Mouse (Mus musculus): ENCODE measurements around the gene Gtpbp1. TPM values are rescaled to one million over a fixed set of nuclear protein-coding genes. Genes with fewer than 3 reads are reported as not detected.

Gtpbp1 gene
- polyA plus RNA-seq, 1 experiment = not detected

DNA sequence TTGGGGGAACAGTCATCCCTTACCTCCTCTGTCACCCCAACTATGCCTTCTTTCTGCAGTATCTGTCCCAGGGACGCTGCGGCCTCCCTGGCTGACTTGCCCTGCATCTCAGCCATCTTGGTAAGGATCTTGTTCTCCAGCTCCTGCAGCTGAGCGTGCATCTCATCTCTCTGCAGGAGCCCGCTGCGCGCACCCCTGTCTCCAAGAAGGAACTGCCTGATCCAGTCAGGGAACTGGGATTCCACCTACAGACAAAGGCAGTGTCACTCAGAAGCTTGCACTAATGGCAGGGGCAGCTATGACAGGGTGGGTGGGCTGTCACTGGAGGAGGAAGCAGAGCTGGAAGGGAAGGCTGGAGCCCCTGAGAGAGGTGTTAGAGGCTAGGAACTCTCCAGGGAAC is 37.2 kb downstream of the Gtpbp1 start:
- TF ChIP-seq CTCF (IDR thresholded peaks at IDR 0.05; ENCODE audit: insufficient read depth, low read depth, low read length) = no peak
- no peak for TF ChIP-seq POLR2A (IDR thresholded peaks at IDR 0.05; ENCODE audit: insufficient read depth, low read depth, low read length)
- WGBS = 56% methylated on average over 6 of the region's 6 CpGs
- H3K27ac ChIP-seq (ENCODE audit: insufficient read depth, low read depth, low read length) = peak overlapping the region; percentile 79

DNA sequence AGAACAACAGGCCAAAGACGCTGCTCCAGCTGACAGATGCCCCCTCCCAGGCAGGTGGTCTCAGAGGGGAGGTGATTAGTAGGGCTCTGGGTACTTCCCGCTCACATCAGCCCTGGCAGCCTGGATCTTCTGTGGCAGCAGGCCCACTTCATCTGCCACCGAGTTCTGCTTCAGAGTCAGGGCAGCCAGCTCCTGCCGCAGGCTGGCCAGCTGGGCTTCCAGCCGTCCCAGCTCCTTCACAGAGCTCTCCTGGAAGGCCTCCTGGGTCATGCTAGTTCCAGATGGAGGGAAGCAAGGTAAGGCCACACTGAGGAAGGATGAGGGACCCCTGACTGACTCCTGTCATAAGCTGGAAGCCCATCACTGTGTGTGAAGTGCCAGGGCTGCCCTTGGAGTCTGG is 37.7 kb downstream of the Gtpbp1 start:
- TF ChIP-seq POLR2A (IDR thresholded peaks at IDR 0.05; ENCODE audit: insufficient read depth, low read depth, low read length) (no peak), CTCF (IDR thresholded peaks at IDR 0.05; ENCODE audit: insufficient read depth, low read depth, low read length) (no peak)
- Histone ChIP-seq H3K4me3 (ENCODE audit: insufficient read depth, low read depth, low read length) (no peak overlapping the region), H3K27ac (ENCODE audit: insufficient read depth, low read depth, low read length) (peak overlapping the region; percentile 79), H3K4me1 (ENCODE audit: control insufficient read depth, insufficient read depth, low read length) (peaks cover 60% of the 10 kb centered on the region)
- 42% methylated on average over 5 of the region's 5 CpGs for WGBS

More for the DNA sequence above, 37.2 kb downstream of the Gtpbp1 start:
- H3K4me3 ChIP-seq (ENCODE audit: insufficient read depth, low read depth, low read length) = no peak overlapping the region
- H3K4me1 ChIP-seq (ENCODE audit: control insufficient read depth, insufficient read depth, low read length) = peaks cover 60% of the 10 kb centered on the region

DNA sequence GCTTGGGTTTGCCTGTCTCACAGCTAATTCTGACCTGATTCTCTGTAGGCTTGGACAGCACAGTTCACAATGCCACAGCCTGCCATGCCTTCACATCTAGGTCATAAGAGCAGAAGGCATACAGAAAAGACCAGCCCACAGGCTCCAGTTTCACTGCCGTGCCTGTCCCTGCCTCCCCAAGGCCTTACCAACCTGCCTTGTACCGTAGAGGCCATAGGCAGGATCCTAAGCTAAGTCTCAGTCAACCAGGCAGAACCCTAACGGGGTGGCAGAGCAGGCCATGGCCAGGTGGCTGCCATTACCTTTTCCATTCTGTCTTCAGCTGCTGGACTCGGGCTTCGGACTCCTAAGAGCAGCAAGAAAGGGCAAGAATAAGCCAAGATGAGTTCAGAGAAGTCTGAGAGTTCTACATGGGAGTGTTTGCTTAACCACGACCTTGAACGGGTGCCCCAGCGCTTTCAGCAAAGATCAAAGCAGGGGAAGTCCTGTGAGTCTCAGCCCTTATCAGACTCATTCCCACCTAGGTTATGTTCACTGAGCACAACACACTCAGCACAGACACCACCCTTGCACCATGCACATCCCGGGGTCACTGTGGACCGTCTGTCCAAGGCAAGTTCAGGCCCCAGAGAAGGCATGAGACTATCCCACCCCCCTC is 38.2 kb downstream of the Gtpbp1 start:
- TF ChIP-seq CTCF (IDR thresholded peaks at IDR 0.05; ENCODE audit: insufficient read depth, low read depth, low read length) (no peak), POLR2A (IDR thresholded peaks at IDR 0.05; ENCODE audit: insufficient read depth, low read depth, low read length) (no peak)
- Histone ChIP-seq H3K4me3 (ENCODE audit: insufficient read depth, low read depth, low read length) (no peak overlapping the region), H3K27ac (ENCODE audit: insufficient read depth, low read depth, low read length) (peak overlapping the region; percentile 79), H3K4me1 (ENCODE audit: control insufficient read depth, insufficient read depth, low read length) (peaks cover 61% of the 10 kb centered on the region)
- WGBS = 87% methylated on average over 10 of the region's 10 CpGs

DNA sequence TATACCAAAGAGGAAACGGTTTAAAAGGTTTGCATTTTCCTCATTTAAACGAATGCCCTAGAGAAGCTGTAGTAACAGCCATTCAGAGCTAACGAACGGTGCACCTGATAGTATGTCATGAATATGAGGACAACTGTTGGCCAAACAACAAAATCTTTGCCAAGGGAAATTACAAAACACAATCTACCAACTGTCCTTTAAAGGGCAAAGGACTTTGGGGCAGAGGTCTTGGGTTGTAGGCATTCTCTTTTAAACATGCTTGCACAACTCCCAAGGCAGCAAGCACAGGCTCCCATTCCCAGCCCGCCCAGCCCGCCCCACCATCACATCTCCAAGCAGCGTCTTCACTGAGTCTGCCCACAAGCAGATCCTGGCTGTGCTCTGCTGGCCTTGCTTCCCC is 40.9 kb downstream of the Gtpbp1 start:
- Histone ChIP-seq H3K4me3 (ENCODE audit: insufficient read depth, low read depth, low read length) (no peak overlapping the region), H3K4me1 (ENCODE audit: control insufficient read depth, insufficient read depth, low read length) (peaks cover 56% of the 10 kb centered on the region), H3K27ac (ENCODE audit: insufficient read depth, low read depth, low read length) (no peak overlapping the region)
- no peak for TF ChIP-seq CTCF (IDR thresholded peaks at IDR 0.05; ENCODE audit: insufficient read depth, low read depth, low read length)
- no peak for TF ChIP-seq POLR2A (IDR thresholded peaks at IDR 0.05; ENCODE audit: insufficient read depth, low read depth, low read length)
- WGBS = 58% methylated on average over 7 of the region's 7 CpGs

DNA sequence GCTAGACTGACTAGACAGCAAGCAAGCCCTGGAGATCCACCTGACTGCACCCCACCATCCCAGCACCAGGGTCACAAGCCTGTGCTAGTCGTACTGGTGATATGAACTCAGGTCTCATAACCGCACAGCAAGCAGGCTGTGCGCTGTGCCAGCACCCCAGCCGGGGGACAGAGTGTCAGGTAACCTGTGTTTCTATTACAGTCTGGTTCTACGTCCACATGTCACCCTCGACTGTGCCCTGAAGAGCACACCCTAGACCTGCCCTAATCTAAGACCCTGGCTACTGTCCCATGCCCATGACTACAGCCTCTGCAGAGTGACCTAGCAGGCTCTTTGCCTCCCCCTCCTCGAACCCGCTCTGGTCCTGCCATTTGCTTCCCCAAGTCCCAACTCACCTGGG is 42.5 kb downstream of the Gtpbp1 start:
- no peak for TF ChIP-seq POLR2A (IDR thresholded peaks at IDR 0.05; ENCODE audit: insufficient read depth, low read depth, low read length)
- no peak for TF ChIP-seq CTCF (IDR thresholded peaks at IDR 0.05; ENCODE audit: insufficient read depth, low read depth, low read length)
- no peak overlapping the region for H3K27ac ChIP-seq (ENCODE audit: insufficient read depth, low read depth, low read length)
- H3K4me3 ChIP-seq (ENCODE audit: insufficient read depth, low read depth, low read length) = no peak overlapping the region
- H3K4me1 ChIP-seq (ENCODE audit: control insufficient read depth, insufficient read depth, low read length) = peaks cover 40% of the 10 kb centered on the region
- WGBS = 93% methylated on average over 8 of the region's 8 CpGs

DNA sequence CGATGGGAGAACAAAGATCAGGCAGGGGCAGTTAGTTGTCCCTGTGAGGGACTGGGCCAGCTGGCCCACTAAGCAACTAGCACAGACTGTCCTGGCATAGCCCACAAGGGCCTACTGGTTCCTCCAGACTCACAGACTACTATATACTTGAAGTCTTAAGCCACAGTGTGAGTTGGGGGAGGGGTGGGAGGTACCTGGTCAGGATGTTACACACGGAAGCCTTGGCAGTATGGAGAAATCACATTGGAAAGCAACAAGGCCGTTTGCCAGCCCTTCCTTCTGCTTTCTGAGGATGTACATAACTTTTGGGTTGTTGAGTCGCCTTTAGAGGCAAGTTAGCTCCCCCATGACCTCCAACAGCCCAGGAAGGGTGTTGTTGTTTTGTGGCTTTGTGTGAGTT is 43.0 kb downstream of the Gtpbp1 start:
- H3K4me1 ChIP-seq (ENCODE audit: control insufficient read depth, insufficient read depth, low read length) = peaks cover 38% of the 10 kb centered on the region
- no peak overlapping the region for H3K4me3 ChIP-seq (ENCODE audit: insufficient read depth, low read depth, low read length)
- peak overlapping the region; percentile 82 for H3K27ac ChIP-seq (ENCODE audit: insufficient read depth, low read depth, low read length)
- TF ChIP-seq POLR2A (IDR thresholded peaks at IDR 0.05; ENCODE audit: insufficient read depth, low read depth, low read length) (no peak), CTCF (IDR thresholded peaks at IDR 0.05; ENCODE audit: insufficient read depth, low read depth, low read length) (no peak)
- WGBS = 74% methylated on average over 4 of the region's 4 CpGs

DNA sequence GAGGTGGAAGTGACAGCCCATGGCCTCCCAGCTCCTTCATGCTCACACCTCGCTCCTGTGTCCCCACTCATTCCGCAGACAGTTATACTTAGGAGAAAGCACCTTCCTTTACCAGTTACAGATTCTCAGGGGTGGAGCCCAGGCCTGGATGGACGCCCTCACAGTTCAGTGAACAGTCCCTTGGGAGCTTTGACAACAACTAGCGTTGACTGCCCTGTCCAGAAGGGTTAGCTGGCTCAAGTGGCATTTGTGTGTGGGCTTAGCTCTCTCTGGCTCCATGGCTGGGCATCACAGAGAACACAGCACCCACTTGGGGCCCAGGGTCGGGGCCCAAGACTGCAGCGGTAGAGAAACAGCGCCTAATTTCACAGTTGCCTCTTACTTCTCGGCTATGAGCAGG is 43.7 kb downstream of the Gtpbp1 start:
- 78% methylated on average over 8 of the region's 8 CpGs for WGBS
- Histone ChIP-seq H3K4me1 (ENCODE audit: control insufficient read depth, insufficient read depth, low read length) (peaks cover 38% of the 10 kb centered on the region), H3K4me3 (ENCODE audit: insufficient read depth, low read depth, low read length) (no peak overlapping the region), H3K27ac (ENCODE audit: insufficient read depth, low read depth, low read length) (peak overlapping the region; percentile 82)
- TF ChIP-seq POLR2A (IDR thresholded peaks at IDR 0.05; ENCODE audit: insufficient read depth, low read depth, low read length) (no peak), CTCF (IDR thresholded peaks at IDR 0.05; ENCODE audit: insufficient read depth, low read depth, low read length) (no peak)

DNA sequence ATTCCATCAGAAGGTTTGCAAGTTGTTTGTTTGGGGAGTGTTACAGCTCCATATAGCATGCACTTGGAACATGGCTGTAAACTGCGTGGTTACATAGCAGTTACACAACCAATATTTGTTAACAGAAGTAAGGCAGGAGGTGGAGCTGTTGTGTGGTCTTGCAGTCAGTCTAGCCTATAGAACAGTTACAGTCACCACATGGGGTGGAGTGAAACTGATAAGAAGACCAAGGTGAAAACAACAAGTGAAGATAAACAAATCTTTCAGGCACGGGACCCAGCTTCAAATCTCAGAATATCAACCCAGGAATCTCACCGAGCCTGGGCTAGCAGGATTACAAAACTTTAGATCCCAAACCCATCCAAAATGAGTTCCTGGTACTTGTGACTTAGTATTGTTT is 50.1 kb downstream of the Gtpbp1 start:
- 56% methylated on average over 3 of the region's 3 CpGs for WGBS

DNA sequence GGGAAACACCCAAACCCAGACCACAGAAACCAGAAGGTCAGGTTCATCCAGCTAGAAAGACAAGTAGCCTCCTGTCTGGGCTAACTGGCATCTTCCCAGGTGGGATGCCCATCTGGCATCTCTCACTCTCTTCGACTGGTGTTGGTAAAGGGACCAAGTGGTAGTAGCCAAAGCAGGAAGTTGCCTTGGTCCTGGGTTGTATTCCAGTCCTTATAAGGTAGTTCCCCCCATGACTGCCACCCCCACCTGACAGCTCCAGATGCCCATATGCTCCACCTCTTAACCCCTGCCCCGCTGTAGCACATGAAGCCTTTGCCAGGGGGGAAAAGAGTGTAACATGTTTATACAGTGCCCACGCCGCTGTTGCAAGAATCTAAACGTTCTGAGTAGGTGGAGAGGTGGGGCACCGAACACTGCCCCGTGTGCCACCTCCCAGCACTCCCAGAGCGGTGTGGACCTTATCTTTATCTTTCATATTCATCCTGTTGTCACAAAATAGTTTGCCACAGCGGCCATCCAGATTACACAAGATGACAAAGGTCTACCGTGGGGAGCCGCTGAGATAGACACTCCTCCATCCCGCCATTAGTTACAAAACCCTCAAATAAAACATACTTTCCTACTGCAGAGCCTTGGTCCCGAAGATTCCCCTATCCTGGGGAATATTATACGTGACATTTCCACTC is 50.7 kb downstream of the Gtpbp1 start:
- TF ChIP-seq POLR2A (IDR thresholded peaks at IDR 0.05; ENCODE audit: insufficient read depth, low read depth, low read length) = no peak
- no peak for TF ChIP-seq CTCF (IDR thresholded peaks at IDR 0.05; ENCODE audit: insufficient read depth, low read depth, low read length)
- H3K27ac ChIP-seq (ENCODE audit: insufficient read depth, low read depth, low read length) = peak overlapping the region; percentile 18
- WGBS = 7% methylated on average over 14 of the region's 14 CpGs
- H3K4me1 ChIP-seq (ENCODE audit: control insufficient read depth, insufficient read depth, low read length) = peaks cover 28% of the 10 kb centered on the region
- peak overlapping the region; percentile 75 for H3K4me3 ChIP-seq (ENCODE audit: insufficient read depth, low read depth, low read length)

More for the DNA sequence above, 50.1 kb downstream of the Gtpbp1 start:
- H3K4me1 ChIP-seq (ENCODE audit: control insufficient read depth, insufficient read depth, low read length) = peaks cover 31% of the 10 kb centered on the region
- H3K4me3 ChIP-seq (ENCODE audit: insufficient read depth, low read depth, low read length) = no peak overlapping the region
- H3K27ac ChIP-seq (ENCODE audit: insufficient read depth, low read depth, low read length) = no peak overlapping the region; the same call in 1 of the 2 replicates
- no peak for TF ChIP-seq POLR2A (IDR thresholded peaks at IDR 0.05; ENCODE audit: insufficient read depth, low read depth, low read length)
- no peak for TF ChIP-seq CTCF (IDR thresholded peaks at IDR 0.05; ENCODE audit: insufficient read depth, low read depth, low read length)
